Mouse (Mus musculus) kidney, embryonic 14.5 days (tissue): ENCODE results near the gene Cep104. TPM values are rescaled to one million over a fixed set of nuclear protein-coding genes. Genes with fewer than 3 reads are reported as not detected.

Experiments used
- ATAC-seq: fragments of 200-750 bp; cut with Nextera tagmentation; 2 replicates; pipeline ENCODE4 v1.8.0; 2017; ENCODE audit warnings: moderate number of reproducible peaks, mild to moderate bottlenecking, moderate TSS enrichment, moderate library complexity; ENCODE audit not compliant: low FRiP score, low TSS enrichment
- H3K27ac ChIP-seq: fragments of 300-500 bp; sonication (generic); 2 replicates; pipeline ENCODE4 v1.5.1; 2014; ENCODE audit warnings: low read depth, mild to moderate bottlenecking, low read length, moderate library complexity, mixed read lengths
- H3K27me3 ChIP-seq: fragments of 300-500 bp; sonication (generic); 2 replicates; pipeline ENCODE4 v1.6.1; 2014; ENCODE audit warnings: mild to moderate bottlenecking, low read length; ENCODE audit not compliant: control insufficient read depth, insufficient read depth
- H3K36me3 ChIP-seq: fragments of 300-500 bp; sonication (generic); 2 replicates; pipeline ENCODE4 v1.6.1; 2014; ENCODE audit warnings: low read length, mixed read lengths; ENCODE audit not compliant: control insufficient read depth, insufficient read depth
- H3K4me1 ChIP-seq: fragments of 300-500 bp; sonication (generic); 2 replicates; pipeline ENCODE4 v1.6.1; 2014; ENCODE audit warnings: low read length, mixed read lengths; ENCODE audit not compliant: control insufficient read depth, insufficient read depth
- H3K4me2 ChIP-seq: fragments of 300-500 bp; sonication (generic); replicated peaks from 2 replicates; pipeline ENCODE4 v1.6.1; 2014; ENCODE audit warnings: low read depth, mild to moderate bottlenecking, low read length
- H3K4me3 ChIP-seq: fragments of 300-500 bp; sonication (generic); 2 replicates; pipeline ENCODE4 v1.5.1; 2014; ENCODE audit warnings: mild to moderate bottlenecking, low read length
- H3K9ac ChIP-seq: fragments of 300-500 bp; sonication (generic); 2 replicates; pipeline ENCODE4 v1.6.1; 2014; ENCODE audit warnings: low read depth, mild to moderate bottlenecking, low read length, moderate library complexity
- H3K9me3 ChIP-seq: fragments of 300-500 bp; sonication (generic); 2 replicates; pipeline ENCODE4 v1.6.1; 2016; ENCODE audit warnings: low read length; ENCODE audit not compliant: control insufficient read depth
- WGBS: fragments of 180-500 bp; shearing (Covaris S2); extraction: QIAGEN DNeasy Blood & Tissue Kit; methylation state at CpG from one replicate; pipeline ENCODE4 v1.1.7; 2014; 5-methylcytosine and 5-hydroxymethylcytosine counted together
- polyA plus RNA-seq: library from polyadenylated mRNA; unstranded; fragments of >200 nt; fragmentation: Nextera tagmentation; extraction: Ambion mirVana; gene quantifications from 2 replicates; pipeline ENCODE4 v1.2.1, GENCODE M21; 2014

Gene Cep104
- polyA plus RNA-seq, 1 experiment from 2014 or later, result 17.4 TPM

- Histone ChIP-seq H3K4me1 (no peaks in the 10 kb centered on the region), H3K9me3 (no peaks in the 10 kb centered on the region), H3K9ac (no peak overlapping the region), H3K27me3 (no peaks in the 10 kb centered on the region), H3K36me3 (no peaks in the 10 kb centered on the region), H3K4me2 (no peak overlapping the region), H3K27ac (no peak overlapping the region), H3K4me3 (no peak overlapping the region)
- ATAC-seq, result no peak
- WGBS, result 89% methylated on average over 3 of the region's 3 CpGs
Measured at GRCm38 (mm10) chr4:154051401-154051800, 76.4 kb downstream of the Cep104 start.

- Histone ChIP-seq H3K4me3 (no peak overlapping the region), H3K9me3 (no peaks in the 10 kb centered on the region), H3K4me2 (no peak overlapping the region), H3K36me3 (no peaks in the 10 kb centered on the region), H3K4me1 (no peaks in the 10 kb centered on the region), H3K27me3 (no peaks in the 10 kb centered on the region), H3K27ac (no peak overlapping the region), H3K9ac (no peak overlapping the region)
- WGBS, result 75% methylated on average over 4 of the region's 4 CpGs
- no peak for ATAC-seq
Measured at GRCm38 (mm10) chr4:154053065-154053464, 78.1 kb downstream of the Cep104 start.

GRCm38 (mm10) chr4:154055482-154055881 is 80.5 kb downstream of the Cep104 start:
- Histone ChIP-seq H3K27me3 (no peaks in the 10 kb centered on the region), H3K9ac (no peak overlapping the region), H3K4me2 (no peak overlapping the region), H3K4me3 (no peak overlapping the region), H3K9me3 (no peaks in the 10 kb centered on the region), H3K27ac (no peak overlapping the region), H3K4me1 (no peaks in the 10 kb centered on the region), H3K36me3 (no peaks in the 10 kb centered on the region)
- 88% methylated on average over 7 of the region's 7 CpGs for WGBS
- no peak for ATAC-seq

GRCm38 (mm10) chr4:154056046-154056445 is 81.1 kb downstream of the Cep104 start:
- H3K9me3 ChIP-seq, result no peaks in the 10 kb centered on the region
- no peaks in the 10 kb centered on the region for H3K4me1 ChIP-seq
- WGBS, result 78% methylated on average over 2 of the region's 2 CpGs
- ATAC-seq, result no peak
- no peaks in the 10 kb centered on the region for H3K27me3 ChIP-seq
- no peak overlapping the region for H3K4me2 ChIP-seq
- H3K9ac ChIP-seq, result no peak overlapping the region
- no peak overlapping the region for H3K27ac ChIP-seq
- no peaks in the 10 kb centered on the region for H3K36me3 ChIP-seq
- no peak overlapping the region for H3K4me3 ChIP-seq

GRCm38 (mm10) chr4:154056661-154057060 is 81.7 kb downstream of the Cep104 start:
- Histone ChIP-seq H3K9ac (no peak overlapping the region), H3K9me3 (no peaks in the 10 kb centered on the region), H3K4me2 (no peak overlapping the region), H3K36me3 (no peaks in the 10 kb centered on the region), H3K4me1 (no peaks in the 10 kb centered on the region), H3K4me3 (no peak overlapping the region), H3K27me3 (no peaks in the 10 kb centered on the region), H3K27ac (no peak overlapping the region)
- 38% methylated on average over 2 of the region's 2 CpGs for WGBS
- ATAC-seq, result no peak

- Histone ChIP-seq H3K27ac (no peak overlapping the region), H3K4me2 (no peak overlapping the region), H3K9me3 (no peaks in the 10 kb centered on the region), H3K27me3 (no peaks in the 10 kb centered on the region), H3K9ac (no peak overlapping the region), H3K4me3 (no peak overlapping the region), H3K4me1 (no peaks in the 10 kb centered on the region), H3K36me3 (no peaks in the 10 kb centered on the region)
- ATAC-seq, result no peak
- 66% methylated on average over 4 of the region's 4 CpGs for WGBS
Measured at GRCm38 (mm10) chr4:154057696-154058095, 82.7 kb downstream of the Cep104 start.

Other genes with a start within 250 kb of the Cep104 start
- 104 and 115 TPM in 2 replicates for gene A430005L14Rik, start 18.0 kb upstream of the Cep104 start, polyA plus RNA-seq
- gene Dffb, start 68 bp upstream of the Cep104 start, polyA plus RNA-seq, result 11.1 and 14.1 TPM in 2 replicates
- 12.1 and 13.6 TPM in 2 replicates for gene Lrrc47, start 36.5 kb downstream of the Cep104 start, polyA plus RNA-seq
- gene Smim1, start 51.0 kb downstream of the Cep104 start, polyA plus RNA-seq, result 29.9 and 35.4 TPM in 2 replicates
- not detected in 2 replicates for gene Ccdc27, start 67.5 kb downstream of the Cep104 start, polyA plus RNA-seq
- 0.23 and 0.80 TPM in 2 replicates for gene Trp73, start 165.0 kb downstream of the Cep104 start, polyA plus RNA-seq
- 37.7 and 41.7 TPM in 2 replicates for gene Wrap73, start 167.2 kb downstream of the Cep104 start, polyA plus RNA-seq
- gene Tprgl, start 185.5 kb downstream of the Cep104 start, polyA plus RNA-seq, result 98.2 and 124 TPM in 2 replicates
- 7.0 and 12.7 TPM in 2 replicates for gene Megf6, start 195.5 kb downstream of the Cep104 start, polyA plus RNA-seq